Mouse (Mus musculus) bone marrow macrophage, adult 2 months (primary cell): ENCODE results near the gene Ms4a6d.

Experiments
- CTCF ChIP-seq: IDR thresholded peaks from 2 replicates; pipeline ENCODE4 v1.5.1; 2012; ENCODE audit warnings: low read depth, mild to moderate bottlenecking, low read length, moderate library complexity
- POLR2A ChIP-seq: IDR thresholded peaks from 2 replicates; pipeline ENCODE4 v1.6.1; 2012; ENCODE audit warnings: mild to moderate bottlenecking, low read depth, low read length, borderline replicate concordance

- no peak for TF ChIP-seq POLR2A
- TF ChIP-seq CTCF = no peak
These were observed 29.7 kb downstream of the Ms4a6d start for GRCm38 (mm10) chr19:11574965-11575364.
